Mouse (Mus musculus) thymus, adult 2 months (tissue): Measurements from ENCODE around the gene Dnah7c.
"Not testable (repeated sequence)": the region's sequence is repeated elsewhere in the genome, so short reads cannot be mapped to it uniquely, and the experiment has no call there.

ENCODE experiments used
- CTCF ChIP-seq: fragments of 200-500 bp; IDR thresholded peaks from 2 replicates; pipeline ENCODE4 v1.5.1; 2012; ENCODE audit warnings: mild to moderate bottlenecking, control low read depth, low read length, moderate library complexity, borderline replicate concordance; ENCODE audit not compliant: control insufficient read depth, poor library complexity, insufficient read depth; ENCODE audit errors: extremely low read depth
- POLR2A ChIP-seq: fragments of 200-500 bp; IDR thresholded peaks from 2 replicates; pipeline ENCODE4 v1.6.1; 2012; ENCODE audit warnings: mild to moderate bottlenecking, low read length, control low read depth, moderate library complexity; ENCODE audit not compliant: control insufficient read depth, poor library complexity, insufficient read depth; ENCODE audit errors: extremely low read depth

- TF ChIP-seq CTCF, POLR2A: not testable (repeated sequence)
These were observed 300.3 kb downstream of the Dnah7c start for GRCm38 (mm10) chr1:46725719-46726118.
